Mouse (Mus musculus) cortical plate, adult 2 months (tissue): ENCODE data around the gene Erbb4.

Source experiments
- CTCF ChIP-seq: fragments of 200-500 bp; IDR thresholded peaks from 2 replicates; pipeline ENCODE4 v1.5.1; 2011; ENCODE audit warnings: mild to moderate bottlenecking, control low read depth, low read length; ENCODE audit not compliant: insufficient read depth; ENCODE audit errors: extremely low read depth
- POLR2A ChIP-seq: fragments of 200-500 bp; IDR thresholded peaks from 2 replicates; pipeline ENCODE4 v1.6.1; 2011; ENCODE audit warnings: mild to moderate bottlenecking, low read length, control low read depth; ENCODE audit not compliant: insufficient read depth; ENCODE audit errors: extremely low read depth

DNA sequence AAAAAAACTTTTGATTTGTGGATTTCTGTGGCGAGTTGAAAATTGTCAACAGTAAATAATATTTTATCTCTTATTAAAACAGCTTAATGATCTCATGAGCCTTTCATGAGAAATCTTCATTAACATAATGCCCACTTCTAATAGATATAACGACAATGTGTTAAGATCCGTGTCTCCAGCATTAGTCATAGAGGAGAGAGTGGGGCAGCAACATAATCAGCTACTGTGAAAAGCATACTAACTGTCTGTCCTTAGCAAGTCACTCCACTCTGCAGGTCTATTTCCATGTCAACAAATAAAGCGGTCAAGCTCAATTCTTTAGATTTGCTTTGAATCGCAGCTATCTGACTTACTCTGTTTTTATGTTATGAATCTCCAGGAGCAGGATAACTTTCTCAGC, 80.0 kb downstream of the Erbb4 start:
- TF ChIP-seq POLR2A (no peak), CTCF (no peak)
